Comparison of ENCODE assay signal across 11 mouse cellular contexts in the genomic region with DNA sequence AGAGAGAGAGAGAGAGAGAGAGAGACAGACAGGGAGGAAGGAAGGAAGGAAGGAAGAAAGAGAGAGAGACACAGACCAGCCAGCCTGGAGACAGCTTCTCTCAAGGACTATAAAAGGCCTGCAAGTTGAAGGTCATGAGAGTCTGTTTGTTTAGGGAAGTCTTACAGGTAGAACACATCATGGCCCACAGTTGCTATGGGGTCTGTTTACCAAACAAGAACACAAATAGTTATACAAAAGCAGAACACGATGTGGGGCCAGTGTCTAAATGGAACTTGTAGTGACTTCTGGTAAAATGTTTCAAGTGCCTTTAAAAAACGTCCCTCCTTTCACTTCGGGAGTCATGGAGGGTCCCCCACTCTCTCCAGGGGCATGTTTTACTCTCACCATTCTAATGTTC.
DNase-seq lines count a peak whose midpoint lies in the region; ATAC-seq and TF ChIP-seq lines count a peak whose summit lies in the region.
"Had no signal": no experiment of that assay in that cellular context is flagged by ENCODE, and none has a peak within 500 bp of the region (broad histone marks: within the 10 kb centered on the region; RNA-seq: fewer than 3 reads in every experiment).

No protein-coding gene starts in this region.

- DNase-seq in liver, postnatal 0 days, result no peak
- peak; percentile 71 for DNase-seq in CD4-positive, CD25-positive, alpha-beta regulatory T cell, adult 2 months (ENCODE audit: low read depth, low spot score)
- DNase-seq in naive thymus-derived CD4-positive, alpha-beta T cell, adult 2 months (ENCODE audit: low read depth), result peak; percentile 52
- no peak for DNase-seq in stomach, postnatal 0 days (ENCODE audit: low spot score)
- DNase-seq in cerebellum, adult 11-12 months, result no peak
- DNase-seq: kidney, postnatal 10 days; thymus, postnatal 25 days had no signal

- 40% methylated on average over 3 of the region's 3 CpGs for WGBS in liver, postnatal 0 days (ENCODE audit: insufficient replicate concordance)
- 52% methylated on average over 3 of the region's 3 CpGs for WGBS in liver, embryonic 12.5 days (ENCODE audit: insufficient replicate concordance)
- 28% methylated on average over 3 of the region's 3 CpGs for WGBS in stomach, postnatal 0 days

- no peak for ATAC-seq in liver, postnatal 0 days
- ATAC-seq in liver, embryonic 12.5 days, result no peak
- peak; percentile 31; the same call in 1 of the 2 replicates for ATAC-seq in granulocyte monocyte progenitor cell, adult 5-6 weeks (replicated peaks; ENCODE audit: poor library complexity, severe bottlenecking)
- ATAC-seq in stomach, postnatal 0 days (ENCODE audit: low FRiP score, low TSS enrichment), result no peak
- ATAC-seq: intestine, embryonic 16.5 days had no signal

- H3K9me3 ChIP-seq in liver, postnatal 0 days (ENCODE audit: low read length), result no peaks in the 10 kb centered on the region
- H3K9me3 ChIP-seq in liver, embryonic 12.5 days (replicated peaks), result no peaks in the 10 kb centered on the region
- no peaks in the 10 kb centered on the region for H3K9me3 ChIP-seq in stomach, postnatal 0 days (ENCODE audit: control insufficient read depth, low read length)

- H3K4me2 ChIP-seq in liver, postnatal 0 days (ENCODE audit: low read depth, low read length), result no peak overlapping the region
- H3K4me2 ChIP-seq in liver, embryonic 12.5 days, result no peak overlapping the region
- H3K4me2 ChIP-seq in stomach, postnatal 0 days (replicated peaks; ENCODE audit: low read depth), result no peak overlapping the region

- no peak overlapping the region for H3K4me3 ChIP-seq in liver, postnatal 0 days (ENCODE audit: low read depth, low read length)
- no peak overlapping the region for H3K4me3 ChIP-seq in liver, embryonic 12.5 days
- no peak overlapping the region for H3K4me3 ChIP-seq in stomach, postnatal 0 days (ENCODE audit: low read depth, low read length)

- no peak for TF ChIP-seq CTCF in liver, postnatal 0 days (IDR thresholded peaks at IDR 0.05; ENCODE audit: low read depth)
- no peak for TF ChIP-seq CTCF in stomach, postnatal 0 days (IDR thresholded peaks at IDR 0.05; ENCODE audit: low read depth)

- no peaks in the 10 kb centered on the region; the same call in none of the 2 replicates for H3K36me3 ChIP-seq in liver, postnatal 0 days (replicated peaks; ENCODE audit: insufficient read depth, low read length)
- H3K36me3 ChIP-seq in liver, embryonic 12.5 days, result peaks cover 5% of the 10 kb centered on the region; the same call in 1 of the 2 replicates
- peaks cover 3% of the 10 kb centered on the region; the same call in 1 of the 2 replicates for H3K36me3 ChIP-seq in stomach, postnatal 0 days (ENCODE audit: control insufficient read depth, insufficient read depth, low read length)

- H3K27me3 ChIP-seq in liver, postnatal 0 days (ENCODE audit: insufficient read depth, low read length), result no peaks in the 10 kb centered on the region
- no peaks in the 10 kb centered on the region for H3K27me3 ChIP-seq in liver, embryonic 12.5 days (replicated peaks)
- H3K27me3 ChIP-seq in stomach, postnatal 0 days (ENCODE audit: control insufficient read depth, insufficient read depth, low read length), result no peaks in the 10 kb centered on the region

- peaks cover 31% of the 10 kb centered on the region for H3K4me1 ChIP-seq in liver, postnatal 0 days (ENCODE audit: insufficient read depth)
- peaks cover 38% of the 10 kb centered on the region for H3K4me1 ChIP-seq in liver, embryonic 12.5 days
- peaks cover 9% of the 10 kb centered on the region for H3K4me1 ChIP-seq in stomach, postnatal 0 days (replicated peaks; ENCODE audit: control insufficient read depth, insufficient read depth)

- H3K27ac ChIP-seq in liver, postnatal 0 days (ENCODE audit: low read depth), result peak overlapping the region; percentile 66
- H3K27ac ChIP-seq in liver, embryonic 12.5 days, result no peak overlapping the region
- H3K27ac ChIP-seq in stomach, postnatal 0 days (replicated peaks), result no peak overlapping the region
- H3K27ac ChIP-seq: liver, embryonic 14.5 days had no signal

- TF ChIP-seq EP300 in liver, postnatal 0 days (IDR thresholded peaks at IDR 0.05; ENCODE audit: low read depth), result no peak
- no peak for TF ChIP-seq EP300 in stomach, postnatal 0 days (optimal IDR thresholded peaks at IDR 0.05)

- H3K9ac ChIP-seq in liver, postnatal 0 days (replicated peaks), result no peak overlapping the region
- no peak overlapping the region for H3K9ac ChIP-seq in liver, embryonic 12.5 days
- H3K9ac ChIP-seq in stomach, postnatal 0 days (ENCODE audit: low read length), result no peak overlapping the region
- H3K9ac ChIP-seq: liver, embryonic 14.5 days had no signal

Comparison
In these comparisons a context has a peak if more than half of its experiments do, and no peak if none do; other contexts are left out.
1. DNase-seq: peak in CD4-positive, CD25-positive, alpha-beta regulatory T cell, adult 2 months (single experiment) and naive thymus-derived CD4-positive, alpha-beta T cell, adult 2 months (single experiment); none in liver, postnatal 0 days (single experiment), stomach, postnatal 0 days (single experiment) and cerebellum, adult 11-12 months (single experiment).